Mouse (Mus musculus) lung, adult 2 months (tissue): ENCODE measurements around the gene Zfp691. TPM values are rescaled to one million over a fixed set of nuclear protein-coding genes. Genes with fewer than 3 reads are reported as not detected.

Source experiments
- DNase-seq: peaks from one replicate; pipeline ENCODE4 v3.0.0; 2022
- H3K4me1 ChIP-seq: fragments of 200-500 bp; 2 replicates; pipeline ENCODE4 v1.6.1; 2011; ENCODE audit warnings: low read length; ENCODE audit not compliant: control insufficient read depth, insufficient read depth
- H3K4me3 ChIP-seq: fragments of 200-500 bp; replicated peaks from 2 replicates; pipeline ENCODE3; 2011; ENCODE audit warnings: low read depth, mild to moderate bottlenecking, control low read depth, low read length; ENCODE audit errors: extremely low read depth
- CTCF ChIP-seq: fragments of 200-500 bp; IDR thresholded peaks from 2 replicates; pipeline ENCODE4 v1.5.1; 2011; ENCODE audit warnings: mild to moderate bottlenecking, low read length, control low read depth; ENCODE audit not compliant: insufficient read depth
- POLR2A ChIP-seq: fragments of 200-500 bp; IDR thresholded peaks from 2 replicates; pipeline ENCODE4 v1.6.1; 2011; ENCODE audit warnings: low read depth, mild to moderate bottlenecking, control low read depth, low read length, borderline replicate concordance; ENCODE audit errors: extremely low read depth
- WGBS: fragments of 180-500 bp; shearing (Covaris S2); methylation state at CpG from one replicate; pipeline ENCODE4 v1.1.7; 2018; 5-methylcytosine and 5-hydroxymethylcytosine counted together
- polyA plus RNA-seq: library from polyadenylated mRNA; depleted of rRNA; stranded (reverse); fragments of >200 nt; gene quantifications from 2 replicates; pipeline ENCODE4 v1.2.3, GENCODE M21; 2012

Gene Zfp691
- polyA plus RNA-seq, 1 experiment = 8.9 TPM

GRCm38 (mm10) chr4:119191273-119191672 lies 17.3 kb upstream of the Zfp691 start:
- DNase-seq = no peak
- no peak for TF ChIP-seq POLR2A
- TF ChIP-seq CTCF = no peak
- WGBS = 63% methylated on average over 3 of the region's 3 CpGs
- Histone ChIP-seq H3K4me1 (no peaks in the 10 kb centered on the region; the same call in 1 of the 2 replicates), H3K4me3 (no peak overlapping the region)

- no peak for DNase-seq
- no peak overlapping the region for H3K4me3 ChIP-seq
- TF ChIP-seq POLR2A (no peak), CTCF (no peak)
- no peaks in the 10 kb centered on the region for H3K4me1 ChIP-seq
- WGBS = 79% methylated on average over 8 of the region's 8 CpGs
Observed at GRCm38 (mm10) chr4:119190618-119191017, 16.6 kb upstream of the Zfp691 start.

GRCm38 (mm10) chr4:119189864-119190263 lies 15.9 kb upstream of the Zfp691 start, which contains the start of gene Ermap:
TSS of gene Ermap (minus strand) at chr4:119190011.
- H3K4me3 ChIP-seq = no peak within 1 kb of the TSS
- H3K4me1 ChIP-seq = no peaks in the 10 kb centered on the region
- TF ChIP-seq CTCF (no peak), POLR2A (no peak)
- no peak for DNase-seq
- WGBS = 60% methylated on average over 6 of the region's 6 CpGs

- Histone ChIP-seq H3K4me1 (no peaks in the 10 kb centered on the region), H3K4me3 (no peak overlapping the region)
- no peak for DNase-seq
- 76% methylated on average over 6 of the region's 6 CpGs for WGBS
- TF ChIP-seq POLR2A = no peak
- TF ChIP-seq CTCF = no peak
Observed at GRCm38 (mm10) chr4:119189392-119189791, 15.4 kb upstream of the Zfp691 start.

GRCm38 (mm10) chr4:119188060-119188785 lies 14.2 kb upstream of the Zfp691 start:
- WGBS = 38% methylated on average over 11 of the region's 11 CpGs
- H3K4me1 ChIP-seq = no peaks in the 10 kb centered on the region
- DNase-seq = no peak
- no peak for TF ChIP-seq POLR2A
- peak; percentile 46 for TF ChIP-seq CTCF
- no peak overlapping the region for H3K4me3 ChIP-seq

- DNase-seq = no peak
- WGBS = 76% methylated on average over 4 of the region's 4 CpGs
- Histone ChIP-seq H3K4me3 (no peak overlapping the region), H3K4me1 (no peaks in the 10 kb centered on the region)
- no peak for TF ChIP-seq POLR2A
- no peak for TF ChIP-seq CTCF
Observed at GRCm38 (mm10) chr4:119185771-119186170, 11.8 kb upstream of the Zfp691 start.

- DNase-seq = no peak
- TF ChIP-seq CTCF (no peak), POLR2A (no peak)
- 60% methylated on average over 1 of the region's 1 CpGs for WGBS
- Histone ChIP-seq H3K4me3 (no peak overlapping the region), H3K4me1 (no peaks in the 10 kb centered on the region)
Observed at GRCm38 (mm10) chr4:119183525-119183924, 9.5 kb upstream of the Zfp691 start.

GRCm38 (mm10) chr4:119181456-119181855 lies 7.5 kb upstream of the Zfp691 start:
- TF ChIP-seq POLR2A = no peak
- TF ChIP-seq CTCF = no peak
- DNase-seq = no peak
- Histone ChIP-seq H3K4me3 (no peak overlapping the region), H3K4me1 (no peaks in the 10 kb centered on the region)
- WGBS = 70% methylated on average over 9 of the region's 9 CpGs

- Histone ChIP-seq H3K4me1 (no peaks in the 10 kb centered on the region), H3K4me3 (no peak overlapping the region)
- no peak for TF ChIP-seq CTCF
- TF ChIP-seq POLR2A = no peak
- no peak for DNase-seq
- 58% methylated on average over 4 of the region's 4 CpGs for WGBS
Observed at GRCm38 (mm10) chr4:119180133-119180707, 6.2 kb upstream of the Zfp691 start.

- Histone ChIP-seq H3K4me3 (no peak overlapping the region), H3K4me1 (no peaks in the 10 kb centered on the region)
- TF ChIP-seq CTCF = no peak
- no peak for TF ChIP-seq POLR2A
- no peak for DNase-seq
- 37% methylated on average over 18 of the region's 18 CpGs for WGBS
Observed at GRCm38 (mm10) chr4:119178331-119178730, 4.3 kb upstream of the Zfp691 start.
